Mouse (Mus musculus): ENCODE data around the gene Tmc6.

DNA sequence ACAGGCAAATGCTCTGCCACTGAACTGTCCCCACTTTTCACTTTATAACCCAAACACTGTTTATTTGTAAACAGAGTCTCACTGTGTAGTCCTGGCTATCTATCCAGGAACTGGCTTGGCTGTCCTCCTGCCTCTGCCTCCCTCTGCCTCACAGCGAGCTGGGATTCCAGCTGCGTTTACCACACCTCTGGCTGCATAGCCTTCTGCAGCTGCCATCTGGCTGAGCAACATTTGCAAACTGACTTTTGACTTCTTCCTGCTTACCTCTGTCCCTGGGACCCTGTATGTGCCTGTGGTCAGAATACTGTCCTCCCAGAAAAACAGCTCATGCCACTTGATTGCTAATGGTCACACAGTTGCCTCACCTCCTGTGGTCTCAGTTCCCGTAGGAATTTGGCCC, 45.4 kb upstream of the Tmc6 start:
- no peak for TF ChIP-seq CTCF (IDR thresholded peaks at IDR 0.05; ENCODE audit: low read depth, low read length)
- TF ChIP-seq POLR2A (IDR thresholded peaks at IDR 0.05; ENCODE audit: extremely low read depth, insufficient read depth, low read length): peak; percentile 51; the same call in 1 of the 2 replicates
